Mouse (Mus musculus): ENCODE data around the gene Nfib. TPM values are rescaled to one million over a fixed set of nuclear protein-coding genes. Genes with fewer than 3 reads are reported as not detected.

Nfib gene
- polyA plus RNA-seq, 1 experiment from 2014 or later: 52.1 TPM

- 95% methylated on average over 4 of the region's 4 CpGs for WGBS
- Histone ChIP-seq H3K27me3 (replicated peaks; ENCODE audit: insufficient read depth, low read length) (no peaks in the 10 kb centered on the region), H3K9ac (replicated peaks; ENCODE audit: low read depth) (no peak overlapping the region), H3K4me2 (replicated peaks; ENCODE audit: low read depth, low read length) (no peak overlapping the region), H3K36me3 (ENCODE audit: insufficient read depth, low read length) (no peaks in the 10 kb centered on the region), H3K4me3 (ENCODE audit: low read depth, low read length) (no peak overlapping the region), H3K9me3 (ENCODE audit: low read length) (no peaks in the 10 kb centered on the region), H3K4me1 (ENCODE audit: insufficient read depth, low read depth, low read length) (no peaks in the 10 kb centered on the region), H3K27ac (ENCODE audit: low read length) (no peak overlapping the region)
- ATAC-seq (no peak), DNase-seq (ENCODE audit: low spot score) (no peak)
- TF ChIP-seq EP300 (IDR thresholded peaks at IDR 0.05): no peak
- no peak for TF ChIP-seq CTCF (IDR thresholded peaks at IDR 0.05)
Observed at GRCm38 (mm10) chr4:82607266-82607665, 98.3 kb downstream of the Nfib start.

GRCm38 (mm10) chr4:82606351-82606750 is 99.2 kb downstream of the Nfib start:
- H3K9ac ChIP-seq (replicated peaks; ENCODE audit: low read depth): no peak overlapping the region
- H3K4me1 ChIP-seq (ENCODE audit: insufficient read depth, low read depth, low read length): no peaks in the 10 kb centered on the region
- no peak overlapping the region for H3K4me2 ChIP-seq (replicated peaks; ENCODE audit: low read depth, low read length)
- DNase-seq (ENCODE audit: low spot score): no peak
- H3K4me3 ChIP-seq (ENCODE audit: low read depth, low read length): no peak overlapping the region
- H3K27ac ChIP-seq (ENCODE audit: low read length): no peak overlapping the region
- no peaks in the 10 kb centered on the region for H3K36me3 ChIP-seq (ENCODE audit: insufficient read depth, low read length)
- WGBS: 87% methylated on average over 9 of the region's 9 CpGs
- TF ChIP-seq EP300 (IDR thresholded peaks at IDR 0.05) (no peak), CTCF (IDR thresholded peaks at IDR 0.05) (no peak)
- ATAC-seq: no peak
- peaks cover under 1% of the 10 kb centered on the region; the same call in 1 of the 2 replicates for H3K9me3 ChIP-seq (ENCODE audit: low read length)
- H3K27me3 ChIP-seq (replicated peaks; ENCODE audit: insufficient read depth, low read length): no peaks in the 10 kb centered on the region

DNA sequence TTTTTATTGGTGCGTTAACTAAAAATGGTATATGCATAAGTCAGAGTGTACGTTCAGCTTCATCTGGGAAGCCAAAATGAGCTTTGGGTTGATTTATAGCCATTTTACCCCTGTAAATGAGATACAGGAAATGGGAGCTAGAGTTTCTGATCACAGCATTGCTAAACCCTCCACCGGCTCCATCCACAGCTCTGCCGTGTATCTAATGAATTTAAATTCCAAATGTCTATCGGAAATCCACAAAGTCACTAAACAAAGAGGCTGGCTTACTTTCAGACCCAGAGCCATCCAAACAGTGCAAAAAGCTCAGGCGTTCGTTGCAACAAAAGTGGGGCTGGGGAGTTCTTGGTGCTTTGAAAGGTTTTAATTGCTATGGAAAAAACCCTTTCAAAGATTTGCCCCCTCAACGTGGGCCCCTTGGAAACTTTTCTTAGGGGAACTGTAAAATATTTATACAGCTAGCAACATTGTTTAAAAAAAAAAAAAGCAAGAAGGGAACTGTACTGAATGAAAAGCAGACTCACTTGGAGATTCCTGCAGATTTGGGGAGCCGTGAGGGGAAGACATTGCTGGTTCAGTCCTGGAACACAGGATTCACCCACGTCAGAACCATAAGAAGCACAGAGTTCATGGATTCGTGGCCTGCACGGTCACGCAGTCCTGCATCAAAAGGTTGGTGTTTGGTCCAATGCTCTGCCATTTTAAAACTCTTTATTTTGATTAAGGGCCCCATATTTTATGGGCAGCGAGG is 100.3 kb downstream of the Nfib start:
- DNase-seq (ENCODE audit: low spot score) (no peak), ATAC-seq (no peak)
- Histone ChIP-seq H3K4me2 (replicated peaks; ENCODE audit: low read depth, low read length) (peak overlapping the region; percentile 25; the same call in 1 of the 2 replicates), H3K27me3 (replicated peaks; ENCODE audit: insufficient read depth, low read length) (no peaks in the 10 kb centered on the region), H3K4me3 (ENCODE audit: low read depth, low read length) (no peak overlapping the region), H3K9ac (replicated peaks; ENCODE audit: low read depth) (no peak overlapping the region), H3K27ac (ENCODE audit: low read length) (no peak overlapping the region), H3K36me3 (ENCODE audit: insufficient read depth, low read length) (no peaks in the 10 kb centered on the region), H3K4me1 (ENCODE audit: insufficient read depth, low read depth, low read length) (no peaks in the 10 kb centered on the region), H3K9me3 (ENCODE audit: low read length) (peaks cover 4% of the 10 kb centered on the region; the same call in 1 of the 2 replicates)
- WGBS: 67% methylated on average over 14 of the region's 14 CpGs
- TF ChIP-seq CTCF (IDR thresholded peaks at IDR 0.05) (no peak), EP300 (IDR thresholded peaks at IDR 0.05) (no peak)

- no peak overlapping the region for H3K27ac ChIP-seq (ENCODE audit: low read length)
- H3K9me3 ChIP-seq (ENCODE audit: low read length): peaks cover 4% of the 10 kb centered on the region; the same call in 1 of the 2 replicates
- H3K4me2 ChIP-seq (replicated peaks; ENCODE audit: low read depth, low read length): peak overlapping the region; percentile 25; the same call in 1 of the 2 replicates
- H3K4me3 ChIP-seq (ENCODE audit: low read depth, low read length): no peak overlapping the region
- no peaks in the 10 kb centered on the region for H3K4me1 ChIP-seq (ENCODE audit: insufficient read depth, low read depth, low read length)
- WGBS: 63% methylated on average over 4 of the region's 4 CpGs
- DNase-seq (ENCODE audit: low spot score) (no peak), ATAC-seq (no peak)
- TF ChIP-seq CTCF (IDR thresholded peaks at IDR 0.05) (no peak), EP300 (IDR thresholded peaks at IDR 0.05) (no peak)
- H3K36me3 ChIP-seq (ENCODE audit: insufficient read depth, low read length): no peaks in the 10 kb centered on the region
- no peaks in the 10 kb centered on the region for H3K27me3 ChIP-seq (replicated peaks; ENCODE audit: insufficient read depth, low read length)
- no peak overlapping the region for H3K9ac ChIP-seq (replicated peaks; ENCODE audit: low read depth)
Observed at GRCm38 (mm10) chr4:82604501-82604900, 101.0 kb downstream of the Nfib start.

GRCm38 (mm10) chr4:82600636-82601035 is 104.9 kb downstream of the Nfib start:
- Histone ChIP-seq H3K4me3 (ENCODE audit: low read depth, low read length) (no peak overlapping the region), H3K36me3 (ENCODE audit: insufficient read depth, low read length) (no peaks in the 10 kb centered on the region), H3K27ac (ENCODE audit: low read length) (no peak overlapping the region), H3K9ac (replicated peaks; ENCODE audit: low read depth) (no peak overlapping the region), H3K4me2 (replicated peaks; ENCODE audit: low read depth, low read length) (no peak overlapping the region), H3K4me1 (ENCODE audit: insufficient read depth, low read depth, low read length) (no peaks in the 10 kb centered on the region), H3K27me3 (replicated peaks; ENCODE audit: insufficient read depth, low read length) (no peaks in the 10 kb centered on the region), H3K9me3 (ENCODE audit: low read length) (peaks cover 4% of the 10 kb centered on the region; the same call in 1 of the 2 replicates)
- WGBS: 62% methylated on average over 1 of the region's 1 CpGs
- ATAC-seq: no peak
- TF ChIP-seq EP300 (IDR thresholded peaks at IDR 0.05) (no peak), CTCF (IDR thresholded peaks at IDR 0.05) (no peak)
- no peak for DNase-seq (ENCODE audit: low spot score)

- Histone ChIP-seq H3K27me3 (replicated peaks; ENCODE audit: insufficient read depth, low read length) (no peaks in the 10 kb centered on the region), H3K4me2 (replicated peaks; ENCODE audit: low read depth, low read length) (no peak overlapping the region), H3K27ac (ENCODE audit: low read length) (no peak overlapping the region), H3K9ac (replicated peaks; ENCODE audit: low read depth) (no peak overlapping the region), H3K4me1 (ENCODE audit: insufficient read depth, low read depth, low read length) (no peaks in the 10 kb centered on the region), H3K36me3 (ENCODE audit: insufficient read depth, low read length) (no peaks in the 10 kb centered on the region), H3K9me3 (ENCODE audit: low read length) (peaks cover 4% of the 10 kb centered on the region; the same call in 1 of the 2 replicates), H3K4me3 (ENCODE audit: low read depth, low read length) (no peak overlapping the region)
- ATAC-seq (peak; percentile 38; the same call in 1 of the 2 replicates), DNase-seq (ENCODE audit: low spot score) (peak; percentile 32)
- 19% methylated on average over 4 of the region's 4 CpGs for WGBS
- TF ChIP-seq CTCF (IDR thresholded peaks at IDR 0.05): no peak
- TF ChIP-seq EP300 (IDR thresholded peaks at IDR 0.05): no peak
Observed at GRCm38 (mm10) chr4:82598436-82598835, 107.1 kb downstream of the Nfib start.

All from lung, postnatal 0 days (tissue).